Mouse (Mus musculus) liver, postnatal 0 days (tissue): Measurements from ENCODE around the gene Lpin2.

Experiments used
- CTCF ChIP-seq: sonication (generic); IDR thresholded peaks from 2 replicates; pipeline ENCODE4 v1.5.1; 2016; ENCODE audit warnings: antibody characterized with exemption, low read depth
- EP300 ChIP-seq: IDR thresholded peaks from 2 replicates; pipeline ENCODE4 v1.6.1; 2016; ENCODE audit warnings: antibody characterized with exemption, low read depth, mild to moderate bottlenecking

DNA sequence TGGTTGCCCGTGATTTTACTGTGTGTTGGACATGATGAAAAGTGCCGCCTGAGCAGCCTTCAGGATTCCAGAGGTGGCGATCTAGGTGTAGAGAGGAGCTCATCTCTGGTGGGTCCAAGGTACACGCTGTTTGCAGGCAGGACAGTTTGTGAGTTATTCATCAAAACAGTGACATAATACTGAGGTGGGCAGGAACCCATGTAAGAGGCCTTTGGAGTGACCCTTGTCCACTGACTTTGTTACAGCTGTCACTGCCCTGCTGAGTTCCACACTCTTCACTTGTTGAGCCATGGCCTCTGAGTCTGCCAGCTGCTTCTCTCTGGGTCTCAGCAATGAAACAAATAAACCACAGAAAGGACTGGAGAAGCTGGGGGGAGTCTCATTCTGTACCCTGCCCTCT is 19.8 kb downstream of the Lpin2 start:
- TF ChIP-seq EP300 (peak; percentile 59; the same call in 1 of the 2 replicates), CTCF (no peak)
